Mouse (Mus musculus) midbrain, embryonic 13.5 days (tissue): ENCODE measurements at regions not wholly inside any gene's neighbourhood (a gene's known extent, or its start where the extent isn't known, plus 50 kb on each side); places are given as distances from the start of the nearest gene placed in this dataset.

Experiments
- ATAC-seq: fragments of 200-750 bp; cut with Nextera tagmentation; 2 replicates; pipeline ENCODE4 v1.8.0; 2017; ENCODE audit warnings: mild to moderate bottlenecking, moderate TSS enrichment, moderate library complexity
- H3K27ac ChIP-seq: fragments of 300-500 bp; sonication (generic); 2 replicates; pipeline ENCODE4 v1.5.1; 2015; ENCODE audit warnings: inconsistent platforms, mild to moderate bottlenecking, moderate library complexity
- H3K27me3 ChIP-seq: fragments of 300-500 bp; sonication (generic); 2 replicates; pipeline ENCODE4 v1.6.1; 2015; ENCODE audit warnings: mild to moderate bottlenecking, inconsistent platforms
- H3K36me3 ChIP-seq: fragments of 300-500 bp; sonication (generic); 2 replicates; pipeline ENCODE4 v1.6.1; 2015; ENCODE audit warnings: mild to moderate bottlenecking, inconsistent platforms
- H3K4me1 ChIP-seq: fragments of 300-500 bp; sonication (generic); replicated peaks from 2 replicates; pipeline ENCODE4 v1.6.1; 2015; ENCODE audit warnings: inconsistent platforms
- H3K4me2 ChIP-seq: fragments of 300-500 bp; sonication (generic); replicated peaks from 2 replicates; pipeline ENCODE4 v1.6.1; 2015; ENCODE audit warnings: moderate library complexity, mild to moderate bottlenecking, inconsistent platforms
- H3K4me3 ChIP-seq: fragments of 300-500 bp; sonication (generic); replicated peaks from 2 replicates; pipeline ENCODE4 v1.5.1; 2015; ENCODE audit warnings: mild to moderate bottlenecking, inconsistent platforms
- H3K9ac ChIP-seq: fragments of 300-500 bp; sonication (generic); replicated peaks from 2 replicates; pipeline ENCODE4 v1.6.1; 2015; ENCODE audit warnings: mild to moderate bottlenecking, inconsistent platforms
- H3K9me3 ChIP-seq: fragments of 300-500 bp; sonication (generic); 2 replicates; pipeline ENCODE4 v1.6.1; 2016; ENCODE audit warnings: mild to moderate bottlenecking, inconsistent platforms
- WGBS: fragments of 180-500 bp; shearing (Covaris S2); methylation state at CpG from one replicate; pipeline ENCODE4 v1.1.7; 2015; 5-methylcytosine and 5-hydroxymethylcytosine counted together

GRCm38 (mm10) chr16:70244205-70244756 is 69.5 kb upstream of the Gbe1 start:
- no peak overlapping the region for H3K4me3 ChIP-seq
- no peak overlapping the region for H3K27ac ChIP-seq
- whole genome bisulfite sequencing, result 85% methylated on average over 4 of the region's 4 CpGs
- H3K4me2 ChIP-seq, result no peak overlapping the region
- H3K36me3 ChIP-seq, result no peaks in the 10 kb centered on the region
- no peaks in the 10 kb centered on the region for H3K27me3 ChIP-seq
- peaks cover 6% of the 10 kb centered on the region; the same call in 1 of the 2 replicates for H3K4me1 ChIP-seq
- ATAC-seq, result no peak
- H3K9me3 ChIP-seq, result no peaks in the 10 kb centered on the region
- H3K9ac ChIP-seq, result no peak overlapping the region

DNA sequence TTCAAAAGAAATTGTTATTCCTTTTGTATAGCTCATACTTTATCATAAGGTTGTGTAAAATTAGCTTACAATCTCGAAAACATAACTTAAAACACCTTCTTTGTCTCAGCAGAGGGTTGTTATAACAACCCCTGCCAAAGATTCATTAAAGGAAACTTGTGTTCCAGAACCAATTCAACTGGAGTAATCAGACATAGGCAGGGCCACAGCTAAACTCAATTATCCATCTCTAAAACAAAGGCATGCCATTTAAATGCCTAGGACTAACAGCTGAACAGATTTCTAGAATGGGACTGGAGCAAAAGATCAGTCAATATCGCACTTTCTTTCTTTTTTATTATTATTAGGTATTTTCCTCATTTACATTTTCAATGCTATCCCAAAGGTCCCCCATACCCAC is 68.8 kb upstream of the Gbe1 start:
- H3K27ac ChIP-seq, result no peak overlapping the region
- H3K4me3 ChIP-seq, result no peak overlapping the region
- 88% methylated on average over 2 of the region's 2 CpGs for WGBS
- no peak overlapping the region for H3K4me2 ChIP-seq
- no peaks in the 10 kb centered on the region; the same call in 1 of the 2 replicates for H3K4me1 ChIP-seq
- H3K36me3 ChIP-seq, result no peaks in the 10 kb centered on the region
- no peak for ATAC-seq
- no peaks in the 10 kb centered on the region for H3K9me3 ChIP-seq
- H3K27me3 ChIP-seq, result no peaks in the 10 kb centered on the region
- no peak overlapping the region for H3K9ac ChIP-seq

GRCm38 (mm10) chr16:70259364-70259763 is 54.4 kb upstream of the Gbe1 start:
- Histone ChIP-seq H3K4me3 (no peak overlapping the region), H3K36me3 (no peaks in the 10 kb centered on the region), H3K4me2 (no peak overlapping the region), H3K9me3 (no peaks in the 10 kb centered on the region), H3K4me1 (no peaks in the 10 kb centered on the region), H3K27ac (no peak overlapping the region), H3K9ac (no peak overlapping the region), H3K27me3 (no peaks in the 10 kb centered on the region)
- no peak for ATAC-seq
- WGBS, result 81% methylated on average over 1 of the region's 1 CpGs

- H3K36me3 ChIP-seq, result no peaks in the 10 kb centered on the region
- H3K4me3 ChIP-seq, result no peak overlapping the region
- no peak overlapping the region for H3K27ac ChIP-seq
- H3K9me3 ChIP-seq, result no peaks in the 10 kb centered on the region
- H3K4me1 ChIP-seq, result no peaks in the 10 kb centered on the region
- H3K9ac ChIP-seq, result no peak overlapping the region
- H3K4me2 ChIP-seq, result no peak overlapping the region
- ATAC-seq, result no peak
- no peaks in the 10 kb centered on the region for H3K27me3 ChIP-seq
- 81% methylated on average over 1 of the region's 1 CpGs for WGBS
Measured at GRCm38 (mm10) chr16:70260151-70260550, 53.6 kb upstream of the Gbe1 start.
